Mouse (Mus musculus): ENCODE measurements around the gene Hpcal1. TPM values are rescaled to one million over a fixed set of nuclear protein-coding genes. Genes with fewer than 3 reads are reported as not detected.
"Not testable (repeated sequence)": the region's sequence is repeated elsewhere in the genome, so short reads cannot be mapped to it uniquely, and the experiment has no call there.

Gene Hpcal1
- total RNA-seq, 2 experiments from 2014 or later = 30.1 to 34.5 TPM

GRCm38 (mm10) chr12:17770538-17770937 lies 79.9 kb downstream of the Hpcal1 start:
- no peak for DNase-seq (ENCODE audit: low spot score in 2 of 2)

- DNase-seq (ENCODE audit: low spot score in 2 of 2) = not testable (repeated sequence)
These were observed 83.1 kb downstream of the Hpcal1 start for GRCm38 (mm10) chr12:17773721-17774120.

- not testable (repeated sequence) for DNase-seq (ENCODE audit: low spot score in 2 of 2)
These were observed 84.2 kb downstream of the Hpcal1 start for GRCm38 (mm10) chr12:17774842-17775241.

GRCm38 (mm10) chr12:17778320-17778719 lies 87.7 kb downstream of the Hpcal1 start:
- DNase-seq (ENCODE audit: low spot score in 2 of 2) = no peak

GRCm38 (mm10) chr12:17779093-17779492 lies 88.4 kb downstream of the Hpcal1 start:
- no peak for DNase-seq (ENCODE audit: low spot score in 2 of 2)

- no peak for DNase-seq (ENCODE audit: low spot score in 2 of 2)
These were observed 98.8 kb downstream of the Hpcal1 start for GRCm38 (mm10) chr12:17789486-17789885.

GRCm38 (mm10) chr12:17791111-17791510 lies 100.5 kb downstream of the Hpcal1 start:
- no peak for DNase-seq (ENCODE audit: low spot score in 2 of 2)

- DNase-seq (ENCODE audit: low spot score in 2 of 2) = no peak
These were observed 102.1 kb downstream of the Hpcal1 start for GRCm38 (mm10) chr12:17792756-17793155.

GRCm38 (mm10) chr12:17795660-17796278 lies 105.1 kb downstream of the Hpcal1 start:
- DNase-seq (ENCODE audit: low spot score in 2 of 2) = peak; percentile 12 to 21

GRCm38 (mm10) chr12:17798261-17798660 lies 107.6 kb downstream of the Hpcal1 start:
- not testable (repeated sequence) for DNase-seq (ENCODE audit: low spot score in 2 of 2)

- DNase-seq (ENCODE audit: low spot score in 2 of 2) = peak in 1 of 2 experiments; percentile 44
These were observed 117.9 kb downstream of the Hpcal1 start for GRCm38 (mm10) chr12:17808542-17808941.

- DNase-seq (ENCODE audit: low spot score in 2 of 2) = not testable (repeated sequence)
These were observed 144.6 kb downstream of the Hpcal1 start for GRCm38 (mm10) chr12:17835279-17835678.

Other genes starting within 250 kb of the Hpcal1 start
- gene Odc1, start 146.1 kb upstream of the Hpcal1 start, total RNA-seq (2021) = 100 to 1,000 TPM; 212 to 228 TPM

Data from adrenal gland, postnatal 4 days (tissue).